Mouse (Mus musculus): ENCODE results near the gene Gprin3. TPM values are rescaled to one million over a fixed set of nuclear protein-coding genes. Genes with fewer than 3 reads are reported as not detected.

Gene Gprin3
- polyA plus RNA-seq, 1 experiment from 2014 or later, result 1.6 TPM

- H3K9ac ChIP-seq, result no peak overlapping the region
- no peak overlapping the region for H3K27ac ChIP-seq
- no peak for ATAC-seq (replicated peaks; ENCODE audit: low FRiP score)
- peaks cover 3% of the 10 kb centered on the region; the same call in 1 of the 2 replicates for H3K4me1 ChIP-seq
- no peak overlapping the region for H3K4me3 ChIP-seq (replicated peaks)
- no peaks in the 10 kb centered on the region for H3K27me3 ChIP-seq
- no peaks in the 10 kb centered on the region for H3K9me3 ChIP-seq (replicated peaks)
- no peak overlapping the region for H3K4me2 ChIP-seq
- H3K36me3 ChIP-seq, result no peaks in the 10 kb centered on the region
- 83% methylated on average over 6 of the region's 6 CpGs for WGBS
Observed at GRCm38 (mm10) chr6:59414816-59415215, 11.3 kb downstream of the Gprin3 start.

GRCm38 (mm10) chr6:59412417-59413346 lies 13.4 kb downstream of the Gprin3 start:
- WGBS, result 45% methylated on average over 13 of the region's 13 CpGs
- Histone ChIP-seq H3K27ac (peak overlapping the region; percentile 60), H3K4me2 (no peak overlapping the region), H3K36me3 (no peaks in the 10 kb centered on the region), H3K9me3 (replicated peaks) (no peaks in the 10 kb centered on the region), H3K9ac (no peak overlapping the region), H3K4me1 (peaks cover 3% of the 10 kb centered on the region; the same call in 1 of the 2 replicates), H3K27me3 (no peaks in the 10 kb centered on the region), H3K4me3 (replicated peaks) (no peak overlapping the region)
- 0 out of 2 replicates have a peak, but pooled peaks have one; percentile 30 for ATAC-seq (replicated peaks; ENCODE audit: low FRiP score)

GRCm38 (mm10) chr6:59409001-59409700 lies 16.9 kb downstream of the Gprin3 start:
- Histone ChIP-seq H3K4me2 (no peak overlapping the region), H3K4me1 (peaks cover 3% of the 10 kb centered on the region; the same call in 1 of the 2 replicates), H3K36me3 (no peaks in the 10 kb centered on the region), H3K27me3 (no peaks in the 10 kb centered on the region), H3K4me3 (replicated peaks) (no peak overlapping the region), H3K9ac (no peak overlapping the region), H3K27ac (no peak overlapping the region), H3K9me3 (replicated peaks) (no peaks in the 10 kb centered on the region)
- ATAC-seq (replicated peaks; ENCODE audit: low FRiP score), result no peak
- 65% methylated on average over 3 of the region's 3 CpGs for WGBS

- WGBS, result 45% methylated on average over 4 of the region's 4 CpGs
Observed at GRCm38 (mm10) chr6:59407482-59407997, 18.6 kb downstream of the Gprin3 start.

GRCm38 (mm10) chr6:59390208-59390607 lies 35.9 kb downstream of the Gprin3 start:
- Histone ChIP-seq H3K9ac (no peak overlapping the region), H3K4me1 (no peaks in the 10 kb centered on the region), H3K4me2 (no peak overlapping the region), H3K9me3 (replicated peaks) (no peaks in the 10 kb centered on the region), H3K27me3 (no peaks in the 10 kb centered on the region), H3K27ac (no peak overlapping the region), H3K36me3 (no peaks in the 10 kb centered on the region), H3K4me3 (replicated peaks) (no peak overlapping the region)
- 89% methylated on average over 3 of the region's 3 CpGs for WGBS
- no peak for ATAC-seq (replicated peaks; ENCODE audit: low FRiP score)

More at GRCm38 (mm10) chr6:59407482-59407997, 18.6 kb downstream of the Gprin3 start:
- Histone ChIP-seq H3K27me3 (no peaks in the 10 kb centered on the region), H3K4me3 (replicated peaks) (no peak overlapping the region), H3K9me3 (replicated peaks) (no peaks in the 10 kb centered on the region), H3K36me3 (no peaks in the 10 kb centered on the region), H3K4me2 (no peak overlapping the region), H3K27ac (peak overlapping the region; percentile 16; the same call in 1 of the 2 replicates), H3K4me1 (no peaks in the 10 kb centered on the region), H3K9ac (no peak overlapping the region)
- ATAC-seq (replicated peaks; ENCODE audit: low FRiP score), result no peak

GRCm38 (mm10) chr6:59365300-59365699 lies 60.8 kb downstream of the Gprin3 start:
- H3K4me1 ChIP-seq, result no peaks in the 10 kb centered on the region
- H3K9me3 ChIP-seq (replicated peaks), result no peaks in the 10 kb centered on the region
- no peaks in the 10 kb centered on the region for H3K27me3 ChIP-seq
- H3K4me3 ChIP-seq (replicated peaks), result no peak overlapping the region
- no peak overlapping the region for H3K9ac ChIP-seq
- ATAC-seq (replicated peaks; ENCODE audit: low FRiP score), result no peak
- no peak overlapping the region for H3K4me2 ChIP-seq
- no peaks in the 10 kb centered on the region for H3K36me3 ChIP-seq
- no peak overlapping the region for H3K27ac ChIP-seq

GRCm38 (mm10) chr6:59363282-59363681 lies 62.8 kb downstream of the Gprin3 start:
- Histone ChIP-seq H3K36me3 (no peaks in the 10 kb centered on the region), H3K4me2 (no peak overlapping the region), H3K4me1 (no peaks in the 10 kb centered on the region), H3K4me3 (replicated peaks) (no peak overlapping the region), H3K27me3 (no peaks in the 10 kb centered on the region), H3K9me3 (replicated peaks) (no peaks in the 10 kb centered on the region), H3K9ac (no peak overlapping the region), H3K27ac (0 out of 2 replicates have a peak overlapping the region, but pooled peaks have one; percentile 7)
- 89% methylated on average over 2 of the region's 2 CpGs for WGBS
- ATAC-seq (replicated peaks; ENCODE audit: low FRiP score), result no peak

GRCm38 (mm10) chr6:59354943-59355342 lies 71.2 kb downstream of the Gprin3 start:
- H3K27ac ChIP-seq, result no peak overlapping the region
- no peaks in the 10 kb centered on the region for H3K9me3 ChIP-seq (replicated peaks)
- no peak overlapping the region for H3K4me2 ChIP-seq
- no peaks in the 10 kb centered on the region for H3K27me3 ChIP-seq
- no peak overlapping the region for H3K9ac ChIP-seq
- 95% methylated on average over 7 of the region's 7 CpGs for WGBS
- no peaks in the 10 kb centered on the region for H3K36me3 ChIP-seq
- H3K4me1 ChIP-seq, result no peaks in the 10 kb centered on the region
- no peak overlapping the region for H3K4me3 ChIP-seq (replicated peaks)
- no peak for ATAC-seq (replicated peaks; ENCODE audit: low FRiP score)

GRCm38 (mm10) chr6:59351108-59351789 lies 74.8 kb downstream of the Gprin3 start:
- 92% methylated on average over 5 of the region's 5 CpGs for WGBS
- H3K4me1 ChIP-seq, result no peaks in the 10 kb centered on the region
- no peak overlapping the region for H3K27ac ChIP-seq
- H3K4me3 ChIP-seq (replicated peaks), result no peak overlapping the region
- H3K4me2 ChIP-seq, result no peak overlapping the region
- H3K9ac ChIP-seq, result no peak overlapping the region
- H3K9me3 ChIP-seq (replicated peaks), result no peaks in the 10 kb centered on the region
- no peaks in the 10 kb centered on the region for H3K36me3 ChIP-seq
- no peaks in the 10 kb centered on the region for H3K27me3 ChIP-seq
- no peak for ATAC-seq (replicated peaks; ENCODE audit: low FRiP score)

GRCm38 (mm10) chr6:59348673-59349072 lies 77.4 kb downstream of the Gprin3 start:
- WGBS, result 81% methylated on average over 1 of the region's 1 CpGs
- H3K9me3 ChIP-seq (replicated peaks), result no peaks in the 10 kb centered on the region

GRCm38 (mm10) chr6:59341146-59341545 lies 84.9 kb downstream of the Gprin3 start:
- H3K4me2 ChIP-seq, result no peak overlapping the region
- H3K4me3 ChIP-seq (replicated peaks), result no peak overlapping the region
- no peaks in the 10 kb centered on the region for H3K27me3 ChIP-seq
- no peak overlapping the region for H3K9ac ChIP-seq
- no peak overlapping the region for H3K27ac ChIP-seq
- H3K4me1 ChIP-seq, result no peaks in the 10 kb centered on the region
- no peaks in the 10 kb centered on the region for H3K36me3 ChIP-seq
- no peaks in the 10 kb centered on the region for H3K9me3 ChIP-seq (replicated peaks)
- no peak for ATAC-seq (replicated peaks; ENCODE audit: low FRiP score)
- 91% methylated on average over 1 of the region's 1 CpGs for WGBS

More at GRCm38 (mm10) chr6:59348673-59349072, 77.4 kb downstream of the Gprin3 start:
- no peak for ATAC-seq (replicated peaks; ENCODE audit: low FRiP score)
- H3K4me2 ChIP-seq, result no peak overlapping the region
- no peaks in the 10 kb centered on the region for H3K27me3 ChIP-seq
- H3K27ac ChIP-seq, result no peak overlapping the region
- H3K36me3 ChIP-seq, result no peaks in the 10 kb centered on the region
- H3K4me1 ChIP-seq, result no peaks in the 10 kb centered on the region
- no peak overlapping the region for H3K4me3 ChIP-seq (replicated peaks)
- no peak overlapping the region for H3K9ac ChIP-seq

Data from kidney, embryonic 15.5 days (tissue).